Mouse (Mus musculus): Measurements from ENCODE around the gene Mrpl46. TPM values are rescaled to one million over a fixed set of nuclear protein-coding genes. Genes with fewer than 3 reads are reported as not detected.

The Mrpl46 gene
- total RNA-seq, 4 experiments from 2014 or later: 38.2 to 48.8 (median 42.7) TPM

DNA sequence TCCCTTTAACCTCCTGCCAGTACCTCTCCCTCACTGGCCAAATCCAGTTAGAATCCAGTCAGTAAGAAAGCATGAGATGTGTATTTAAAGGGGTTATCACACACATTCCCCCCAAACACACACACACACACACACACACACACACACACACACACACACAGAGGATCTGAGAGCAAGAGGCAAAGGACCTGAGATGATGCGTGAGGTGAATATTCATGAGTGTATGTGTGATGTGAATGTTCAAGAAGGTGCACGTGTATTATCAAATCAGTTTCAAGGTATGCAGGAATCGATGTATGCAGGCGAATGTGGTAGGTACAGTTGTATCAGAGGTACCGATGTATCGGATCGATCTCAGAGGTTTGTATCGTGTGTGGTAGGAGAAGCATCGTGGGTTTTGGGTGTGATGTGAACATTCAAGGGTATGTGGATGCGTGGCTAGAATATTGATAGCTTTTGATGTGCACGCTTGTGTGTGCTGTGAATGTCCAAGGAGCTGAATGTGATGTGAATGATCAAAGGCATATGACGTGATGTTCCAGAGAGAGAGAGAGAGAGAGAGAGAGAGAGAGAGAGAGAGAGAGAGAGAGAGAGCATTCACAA, 15.3 kb downstream of the Mrpl46 start:
- no peak for DNase-seq

DNA sequence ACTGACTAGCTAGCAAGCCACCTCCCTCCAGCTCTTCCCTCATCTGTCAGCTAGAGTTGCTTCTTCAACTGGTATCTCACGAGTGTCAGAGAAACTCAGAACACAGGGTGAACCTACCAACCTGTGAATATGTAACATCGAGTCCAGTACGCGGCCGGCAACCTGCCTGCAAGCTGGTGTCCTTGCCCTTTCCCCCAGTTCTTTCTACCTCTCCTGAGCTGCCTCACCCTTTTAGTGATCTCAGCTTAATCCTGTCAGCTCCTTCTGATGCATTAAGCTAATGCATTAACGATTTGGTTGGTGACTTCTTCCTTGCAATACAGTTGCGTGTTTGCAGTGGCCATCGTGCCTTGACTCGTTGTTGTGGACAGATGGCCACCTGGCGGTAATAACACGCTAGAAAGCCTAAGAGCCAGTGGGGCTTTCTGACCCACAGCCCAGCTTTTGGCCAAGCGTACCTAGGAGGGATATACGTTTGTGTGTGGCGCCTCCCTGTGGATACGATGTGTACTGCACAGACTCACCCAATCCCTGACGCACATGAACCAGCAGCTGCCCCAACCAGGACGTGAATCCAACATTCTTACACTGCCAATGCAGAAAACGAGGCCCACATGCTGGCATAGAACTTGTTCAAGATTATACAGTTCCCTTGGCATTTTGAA, 17.2 kb downstream of the Mrpl46 start:
- DNase-seq: peak; percentile 76

DNA sequence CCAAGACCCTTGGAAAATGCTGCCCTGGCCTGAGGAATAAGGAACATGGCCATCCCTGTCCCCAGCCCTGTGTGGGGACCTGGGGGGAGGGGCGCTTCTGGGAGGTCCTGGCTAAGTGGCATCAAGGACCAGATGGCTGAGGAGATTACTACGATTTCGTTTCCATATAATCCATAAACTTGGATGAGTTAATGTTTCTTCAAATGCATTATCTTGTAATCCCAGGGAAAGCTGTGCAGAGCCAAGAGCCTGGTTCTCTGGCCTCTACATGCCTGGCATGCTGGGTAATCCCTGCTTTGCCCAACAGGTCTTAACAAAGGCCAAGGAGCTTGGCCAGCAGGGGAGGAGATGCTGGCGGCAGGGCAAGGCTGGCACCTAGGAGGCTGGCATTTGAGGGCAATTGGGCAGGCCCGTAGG, 18.1 kb downstream of the Mrpl46 start:
- DNase-seq: no peak

DNA sequence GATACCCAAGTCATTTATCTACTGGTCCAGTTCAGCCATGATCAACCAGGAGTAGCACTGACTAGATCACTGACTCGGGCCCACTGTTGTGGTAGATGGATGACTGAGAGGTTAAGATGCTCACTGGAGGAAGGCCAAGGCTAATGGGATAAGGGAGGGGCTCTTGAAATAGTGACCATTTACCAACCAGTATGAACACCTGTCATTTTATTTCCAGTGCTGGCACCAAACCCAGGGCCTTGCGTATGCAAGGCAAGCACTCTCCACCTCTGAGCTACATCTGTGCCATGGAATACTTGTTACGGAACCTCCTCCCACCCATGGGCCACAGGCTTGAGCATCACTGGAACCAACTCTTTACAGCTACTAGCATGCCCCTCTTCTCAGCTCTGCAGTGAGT, 19.5 kb downstream of the Mrpl46 start:
- no peak for DNase-seq

DNA sequence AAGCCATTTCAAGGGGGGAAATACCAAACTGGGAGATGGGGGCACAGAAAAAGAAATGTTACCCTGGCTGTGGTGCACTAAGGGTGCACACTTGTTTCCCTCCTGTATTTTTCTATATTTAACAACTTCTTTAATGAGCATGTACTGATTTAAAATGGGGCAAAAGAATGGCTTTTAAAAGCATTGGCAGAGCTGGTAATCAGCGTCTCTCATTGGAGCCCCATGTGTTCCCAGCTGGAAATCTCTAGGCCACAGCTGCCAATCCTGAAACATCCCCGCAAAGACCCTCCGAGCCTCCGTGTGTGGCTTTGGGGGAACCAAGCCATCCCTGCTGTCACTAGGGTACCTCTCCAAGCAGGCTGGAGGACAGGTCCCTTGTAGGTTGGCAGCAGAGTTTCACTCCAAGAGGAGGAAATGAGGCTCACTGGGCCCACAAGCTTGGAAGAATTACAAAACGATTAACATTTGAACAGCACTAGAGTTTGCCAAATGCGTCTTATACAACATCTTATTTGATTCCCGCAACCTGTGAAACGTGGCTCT, 28.8 kb downstream of the Mrpl46 start:
- no peak for DNase-seq

DNA sequence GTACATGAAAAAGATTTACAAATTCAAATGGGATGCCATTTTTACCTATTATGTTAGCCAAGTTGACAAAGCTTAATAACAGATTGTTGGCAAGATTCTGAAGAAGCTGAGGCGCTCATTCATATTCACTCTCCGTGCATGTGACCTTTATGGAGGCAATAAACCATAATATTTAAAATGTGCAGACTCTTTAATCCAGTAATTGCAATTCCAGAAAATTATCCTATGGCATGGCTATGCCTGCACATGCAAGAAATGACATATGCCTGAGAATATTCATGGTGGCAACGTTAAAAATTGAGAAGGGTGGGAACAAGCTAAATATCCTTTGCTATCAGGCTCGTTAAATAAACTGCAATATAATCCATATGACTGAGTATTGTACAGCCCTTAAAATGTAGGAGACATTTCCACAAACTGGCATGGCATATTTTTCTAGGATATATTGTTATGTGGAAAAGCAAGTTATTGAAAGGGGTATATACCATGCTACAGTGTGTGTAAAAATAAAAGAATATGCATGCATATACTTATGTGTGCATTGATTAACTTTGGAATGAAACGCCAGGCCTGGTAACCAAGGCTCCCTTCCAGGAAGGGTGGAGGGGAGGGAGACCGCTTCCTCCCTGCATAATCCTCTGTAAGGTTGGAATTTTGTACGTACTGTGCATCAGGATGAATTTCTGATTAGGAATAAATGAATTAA, 29.4 kb downstream of the Mrpl46 start:
- no peak for DNase-seq

DNA sequence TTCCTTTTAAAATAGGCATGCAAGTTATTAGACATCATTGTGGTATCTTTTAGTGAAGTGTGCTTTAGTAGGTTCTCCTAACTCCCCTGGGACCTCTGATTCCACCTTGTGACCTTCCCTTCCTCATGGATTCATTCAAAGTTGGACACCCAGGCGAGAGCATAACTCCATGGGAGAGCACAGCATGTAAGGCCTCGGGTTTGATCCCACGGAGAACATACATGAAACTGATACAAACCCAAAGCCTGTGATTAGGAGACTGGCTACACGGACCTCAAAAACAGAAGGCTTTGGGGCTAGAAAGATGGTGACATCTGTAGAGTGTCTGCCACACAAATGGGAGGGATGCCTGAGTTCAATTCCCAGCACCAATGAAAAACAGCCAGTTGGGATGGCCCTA, 30.4 kb downstream of the Mrpl46 start:
- DNase-seq: no peak

DNA sequence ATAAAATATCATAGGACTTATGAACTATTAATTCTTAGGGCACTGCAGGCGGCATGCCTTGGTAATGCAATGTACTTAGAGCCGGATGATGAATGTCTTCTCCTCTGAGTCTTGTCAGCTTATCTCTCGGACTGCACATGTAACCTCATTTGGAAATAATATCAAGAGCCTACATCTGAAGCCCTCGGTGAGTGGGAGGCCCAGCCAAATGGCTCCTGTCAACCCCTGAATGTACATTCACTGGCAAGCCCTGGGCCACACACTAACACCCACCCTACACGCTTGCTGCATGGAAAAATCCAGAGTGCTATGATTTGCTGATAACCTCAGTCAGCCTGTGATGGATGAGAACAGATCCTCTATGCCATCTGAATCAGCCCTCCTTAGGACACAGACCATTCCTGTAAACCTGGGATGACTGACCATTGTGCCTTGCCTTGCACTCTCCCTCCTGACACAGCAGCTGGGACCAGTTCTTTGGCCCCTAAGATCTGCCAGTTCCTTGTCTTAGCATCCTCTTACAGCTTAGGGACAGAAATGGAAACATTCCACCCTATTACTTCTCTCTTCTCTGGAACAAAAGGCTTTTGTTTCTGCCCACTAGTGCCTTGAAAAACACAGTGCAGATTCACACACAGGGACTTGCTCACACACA, 39.5 kb downstream of the Mrpl46 start:
- no peak for DNase-seq

DNA sequence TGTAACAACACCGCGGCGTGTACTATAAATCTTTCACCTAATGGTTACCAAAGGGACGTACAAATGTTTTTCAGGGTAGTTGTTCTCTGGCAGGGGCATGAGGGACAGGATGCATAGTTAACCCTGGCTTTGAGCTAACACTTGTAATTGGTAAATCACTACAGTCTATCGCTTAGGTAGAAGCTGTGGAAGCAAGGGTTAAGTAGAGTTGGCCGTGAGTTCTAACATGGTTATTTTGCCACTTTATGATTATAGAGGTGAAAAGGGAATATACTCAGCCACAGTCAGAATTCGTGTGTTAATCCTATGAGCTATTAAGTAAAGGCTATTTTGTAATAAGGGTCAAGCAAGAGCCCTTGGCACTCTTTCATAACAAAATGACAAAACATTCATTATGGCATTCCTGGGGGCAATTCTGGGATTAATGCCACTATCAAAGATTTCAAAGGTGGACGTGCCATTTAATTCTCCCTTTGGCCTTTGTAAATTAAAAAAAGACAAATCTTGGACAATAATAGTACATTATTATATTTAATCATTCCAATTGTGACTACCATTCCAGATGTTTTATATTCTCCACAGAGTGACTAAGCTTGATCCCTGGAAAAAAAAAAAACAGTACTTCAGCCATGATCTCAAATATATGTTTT, 43.9 kb downstream of the Mrpl46 start:
- DNase-seq: no peak

DNA sequence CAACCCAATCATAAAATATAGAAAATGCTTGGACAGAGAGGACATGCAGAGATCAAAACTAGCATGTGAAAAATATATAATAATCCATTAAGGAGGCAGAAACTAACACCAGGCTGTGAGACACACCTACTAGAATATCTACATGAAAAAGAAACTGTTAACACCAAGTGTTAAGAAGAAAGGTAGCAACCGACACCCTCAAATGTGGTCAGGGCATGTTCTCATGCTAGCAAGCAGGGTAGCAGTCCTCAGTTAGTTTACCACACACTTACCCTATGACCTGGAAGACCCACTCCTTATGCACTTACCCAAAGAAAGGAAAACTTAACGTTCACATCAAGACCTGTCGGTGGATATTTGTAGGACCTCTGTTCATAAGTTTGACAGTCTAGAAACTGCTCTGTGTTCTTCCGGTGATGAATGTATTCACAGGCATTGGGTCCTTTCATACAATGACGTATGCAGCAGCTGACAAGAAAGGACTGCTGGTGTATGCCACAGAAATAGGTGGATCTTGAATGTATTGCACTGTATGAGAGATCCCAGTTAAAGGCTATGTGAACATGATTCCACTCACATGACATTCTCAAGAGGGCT, 45.6 kb downstream of the Mrpl46 start, which contains the start of gene Ntrk3:
Gene Ntrk3, minus strand, starts transcription at position 399 of the 597 bp plus-strand sequence.
- DNase-seq: no peak

DNA sequence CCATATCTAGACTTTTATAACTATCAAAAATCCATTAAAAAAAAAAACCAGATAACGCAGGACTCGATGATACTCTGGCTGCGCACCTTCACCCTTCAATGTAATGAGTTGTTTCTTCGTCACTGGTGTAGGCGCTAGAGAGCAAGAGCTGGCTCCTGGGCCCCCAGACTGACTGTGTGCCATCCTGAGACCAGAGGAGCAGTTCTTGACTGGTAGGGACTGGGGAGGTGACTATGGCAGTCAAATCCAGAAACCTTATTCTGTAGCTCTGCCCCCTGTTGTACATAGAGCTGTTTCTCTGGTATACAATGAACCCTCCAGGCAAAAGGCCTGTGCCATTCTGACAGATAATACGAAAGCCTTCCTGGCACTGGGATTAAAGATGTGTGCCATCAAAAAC, 46.1 kb downstream of the Mrpl46 start:
- no peak for DNase-seq

DNA sequence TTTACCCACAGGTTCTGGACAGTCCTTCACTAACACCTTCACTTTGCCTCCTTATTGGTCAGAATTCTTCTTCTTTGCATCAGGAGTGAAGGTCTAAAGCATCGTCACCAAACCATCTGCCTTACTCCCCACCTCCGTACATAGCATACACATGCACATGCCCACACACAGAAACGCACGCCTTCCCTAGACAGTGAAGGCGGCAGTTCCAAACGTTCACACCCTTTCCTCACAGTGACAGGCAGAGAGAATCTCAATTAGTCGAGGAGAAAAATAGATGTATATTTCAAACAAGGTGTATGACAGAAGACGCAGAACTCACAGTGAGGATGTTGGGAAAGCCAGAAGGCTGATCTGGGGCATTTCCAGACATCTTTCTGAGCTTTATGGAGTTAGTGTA, 51.9 kb downstream of the Mrpl46 start:
- no peak for DNase-seq

Other genes with a start within 250 kb of the Mrpl46 start
- gene Ntrk3, start 45.5 kb downstream of the Mrpl46 start, total RNA-seq (2022): 10 to 100 TPM; 19.0 to 28.6 (median 26.5) TPM
- gene Mrps11, start 412 bp downstream of the Mrpl46 start, total RNA-seq (2022): 100 to 1,000 TPM in 3 of 4 experiments, 10 to 100 TPM in 1; 97.6 to 162 (median 127) TPM
- 10 to 100 TPM; 13.8 to 20.3 (median 14.8) TPM for gene Det1, start 63.7 kb upstream of the Mrpl46 start, total RNA-seq (2022)
- 10 to 100 TPM; 45.0 to 51.0 (median 50.0) TPM for gene Aen, start 112.3 kb upstream of the Mrpl46 start, total RNA-seq (2022)
- 10 to 100 TPM in 1 of 4 experiments, 1 to 10 TPM in 3; 5.0 to 10.9 (median 7.5) TPM for gene Isg20, start 129.9 kb upstream of the Mrpl46 start, total RNA-seq (2022)

All from adrenal gland, adult 8-10 months (tissue).